Mouse (Mus musculus): Measurements from ENCODE around the gene Rarres2.
"Not testable (repeated sequence)": the region's sequence is repeated elsewhere in the genome, so short reads cannot be mapped to it uniquely, and the experiment has no call there.

Rarres2 gene

DNA sequence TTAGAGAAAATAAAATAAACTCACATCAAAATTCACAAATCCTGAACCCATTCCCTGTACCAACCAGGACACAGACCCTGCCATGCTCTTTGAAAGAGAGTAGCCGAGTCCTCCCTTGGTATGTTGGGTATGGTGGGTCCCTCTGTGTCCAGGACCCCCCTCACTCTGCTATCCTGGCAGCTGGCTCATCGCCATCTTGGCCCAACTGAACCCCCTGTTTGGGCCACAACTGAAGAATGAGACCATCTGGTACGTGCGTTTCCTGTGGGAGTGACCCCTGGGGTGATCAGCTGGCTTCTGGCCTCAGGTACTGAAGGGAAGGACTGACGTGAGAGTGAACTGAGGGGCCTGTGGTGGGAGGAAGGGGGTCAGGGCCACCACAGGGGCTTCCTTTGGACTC lies 32.7 kb downstream of the Rarres2 start:
- DNase-seq: no peak

- DNase-seq: peak; percentile 62 to 77
These were observed 33.5 kb downstream of the Rarres2 start for GRCm38 (mm10) chr6:48538841-48539737.

DNA sequence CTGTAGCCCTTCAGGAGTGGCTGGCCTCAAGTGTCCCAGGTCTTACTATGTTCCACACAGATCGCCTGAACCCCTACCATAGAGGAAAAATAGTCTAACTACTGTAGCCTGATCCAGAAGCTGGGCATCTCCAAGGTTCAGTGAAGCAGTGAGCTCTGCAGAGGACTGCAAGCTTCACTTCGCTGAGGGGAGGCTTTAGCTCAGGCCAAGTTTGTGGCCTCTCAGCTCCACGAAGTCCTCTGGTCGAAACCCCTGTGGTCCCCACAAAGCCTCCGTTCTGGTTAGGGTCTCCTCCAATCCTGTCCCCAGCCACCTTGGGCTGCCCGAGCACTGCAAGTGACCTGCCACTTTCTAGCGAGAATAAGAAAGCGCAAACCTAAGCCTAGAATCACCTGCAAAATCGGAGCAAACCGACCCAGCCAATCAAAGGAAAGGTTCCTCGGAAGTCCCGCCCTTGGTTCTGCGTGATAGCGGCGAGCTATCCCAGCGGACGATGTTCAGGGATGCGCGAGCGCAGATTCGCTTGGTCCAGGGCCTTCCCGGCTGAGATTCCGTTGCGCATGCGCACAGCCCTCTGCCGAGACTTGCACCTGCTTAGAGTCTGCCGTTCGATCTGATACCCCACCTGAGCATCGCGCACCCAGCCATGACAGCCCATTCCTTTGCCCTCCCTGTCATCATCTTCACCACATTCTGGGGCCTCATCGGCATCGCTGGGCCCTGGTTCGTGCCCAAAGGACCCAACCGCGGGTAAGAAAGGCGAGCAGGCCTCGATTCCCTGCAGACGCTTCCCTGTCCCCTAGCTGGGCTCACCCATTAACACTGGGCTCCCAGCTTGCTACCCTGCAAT lies 35.3 kb downstream of the Rarres2 start, which contains the start of gene Atp6v0e2:
TSS of gene Atp6v0e2 (plus strand) at position 511 of the 850 bp plus-strand sequence.
- peak; percentile 80 to 84 for DNase-seq

DNA sequence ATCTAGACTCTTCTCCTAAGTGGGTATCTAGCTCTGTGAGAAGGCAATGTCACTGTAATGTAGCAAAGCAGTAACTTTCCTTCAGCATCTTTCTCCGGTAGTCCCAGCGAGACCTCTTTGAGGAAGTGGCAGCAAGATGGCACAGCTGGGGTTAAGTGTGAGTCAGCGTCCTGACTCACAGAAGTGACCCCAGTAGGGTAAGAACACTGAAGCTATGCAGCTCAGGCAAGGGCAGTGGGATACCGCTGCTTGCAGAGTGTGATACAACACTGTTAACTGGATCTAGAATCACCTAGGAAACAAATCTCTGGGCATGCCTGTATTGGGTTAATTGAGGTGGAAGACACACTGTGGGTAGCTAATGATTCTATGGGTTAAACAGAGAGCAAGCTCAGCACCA lies 36.5 kb downstream of the Rarres2 start:
- no peak for DNase-seq

DNA sequence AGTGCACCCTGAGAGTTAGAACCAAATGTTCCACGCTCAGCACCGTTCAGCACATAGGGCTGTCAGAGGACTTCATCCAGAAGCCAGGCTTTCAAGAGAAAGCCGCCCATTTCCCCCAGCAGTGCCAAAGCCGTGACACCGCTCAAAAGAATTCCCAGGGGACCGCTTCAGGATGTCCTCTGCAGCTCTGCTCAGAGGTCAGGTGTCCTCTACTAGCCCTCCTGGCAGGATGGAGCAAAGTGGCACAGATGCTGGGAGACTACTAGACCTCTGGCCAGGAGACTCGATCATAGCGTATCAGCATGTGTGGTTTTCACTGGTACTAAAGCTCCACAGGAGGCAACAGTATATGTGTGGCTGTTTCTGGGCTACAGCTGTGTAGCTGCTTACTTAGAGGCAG lies 37.7 kb downstream of the Rarres2 start:
- DNase-seq: no peak

DNA sequence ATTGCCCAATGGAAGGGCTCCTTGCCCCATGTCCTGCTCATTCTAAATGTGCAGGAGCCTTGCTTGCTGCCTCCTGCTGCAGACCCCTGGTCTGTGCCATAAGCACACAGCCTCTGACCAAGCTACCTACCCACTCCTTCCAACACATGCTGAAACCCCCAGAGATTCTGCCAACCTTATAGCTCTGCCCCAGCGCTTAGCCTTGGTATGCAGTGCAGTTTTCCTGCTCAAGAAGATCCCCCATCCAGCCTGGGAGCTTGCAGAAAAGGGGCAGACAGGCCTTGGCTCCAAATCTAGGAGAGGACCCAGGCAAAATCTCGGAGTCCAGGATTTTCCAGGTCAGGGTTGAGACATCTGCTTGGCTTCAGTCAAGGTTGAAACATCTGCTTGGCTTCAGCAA lies 39.1 kb downstream of the Rarres2 start:
- no peak for DNase-seq

DNA sequence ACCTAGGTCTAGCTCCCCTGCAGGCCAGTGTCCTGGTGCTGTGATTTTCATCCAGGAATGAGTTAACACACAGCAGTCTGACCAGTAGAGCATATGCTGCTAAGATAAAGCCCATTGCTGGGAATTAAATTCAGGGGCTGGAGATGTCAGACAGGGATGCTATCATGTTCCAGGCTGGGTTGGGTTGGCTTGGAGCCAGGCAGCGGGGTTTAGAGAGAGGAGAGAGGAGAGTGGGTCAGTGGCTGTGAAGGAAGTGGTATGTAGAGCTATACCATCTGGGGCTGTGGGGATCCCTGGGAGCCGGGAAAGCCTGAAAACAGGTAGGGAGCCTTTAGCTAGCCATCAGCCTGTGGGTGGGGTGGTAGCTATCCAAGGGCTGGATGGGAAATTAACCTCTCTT lies 41.7 kb downstream of the Rarres2 start:
- DNase-seq: no peak

GRCm38 (mm10) chr6:48529871-48530440 lies 42.6 kb downstream of the Rarres2 start:
- no peak for DNase-seq

DNA sequence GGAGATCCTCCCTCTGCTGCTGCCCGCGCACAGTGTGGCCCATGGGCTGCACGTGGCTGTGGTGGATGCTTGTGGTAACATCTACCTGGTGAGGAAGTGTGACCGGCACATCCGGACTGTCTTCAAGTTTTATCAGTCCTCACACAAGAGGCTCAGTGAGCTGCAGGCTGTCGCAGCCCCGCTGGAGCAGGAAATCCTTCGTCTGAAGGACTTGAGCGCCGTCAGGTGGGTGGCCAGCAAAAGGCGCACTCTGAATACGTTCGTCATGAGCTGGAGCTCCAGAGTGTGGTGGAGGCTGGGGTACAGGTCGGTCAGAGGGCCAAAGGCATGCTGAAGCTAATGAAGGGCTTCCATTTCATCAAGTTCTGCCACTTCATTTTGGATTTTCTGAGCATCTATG lies 43.3 kb downstream of the Rarres2 start:
- no peak for DNase-seq

GRCm38 (mm10) chr6:48527901-48528300 lies 44.7 kb downstream of the Rarres2 start:
- no peak for DNase-seq

GRCm38 (mm10) chr6:48524882-48525281 lies 47.7 kb downstream of the Rarres2 start:
- not testable (repeated sequence) for DNase-seq
